Mouse (Mus musculus): ENCODE results near the gene Vhl. TPM values are rescaled to one million over a fixed set of nuclear protein-coding genes. Genes with fewer than 3 reads are reported as not detected.

Gene Vhl
- 10 to 100 TPM; 10.4 to 17.3 TPM for polyA plus RNA-seq (2017; shearing (Covaris generic))

GRCm38 (mm10) chr6:113623941-113624751, at the start of gene Vhl:
Gene Vhl, plus strand, starts transcription at chr6:113623959.
- ATAC-seq: peak; percentile 84

GRCm38 (mm10) chr6:113576044-113576443, 47.7 kb upstream of the Vhl start:
- ATAC-seq: no peak

DNA sequence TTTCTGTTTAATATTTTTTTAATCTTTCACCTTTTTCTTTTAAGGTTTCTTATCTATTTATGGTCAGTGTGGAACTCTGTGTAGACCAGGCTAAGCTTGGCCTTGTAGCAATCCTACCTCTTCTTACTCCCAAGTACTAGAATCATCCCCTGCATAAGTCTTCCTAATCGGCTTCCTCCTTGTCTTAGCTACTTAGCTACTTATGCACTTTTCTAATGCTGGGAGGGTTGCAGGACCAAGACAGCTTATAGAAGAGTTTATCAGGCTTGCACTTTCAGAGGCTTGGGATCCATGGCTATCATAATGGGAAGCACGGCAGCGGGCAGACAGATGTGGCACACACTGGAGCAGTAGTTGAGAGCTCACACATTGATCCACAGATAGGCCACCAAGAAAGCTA, 44.5 kb upstream of the Vhl start:
- no peak for ATAC-seq

GRCm38 (mm10) chr6:113583023-113583422, 40.7 kb upstream of the Vhl start:
- ATAC-seq: no peak

DNA sequence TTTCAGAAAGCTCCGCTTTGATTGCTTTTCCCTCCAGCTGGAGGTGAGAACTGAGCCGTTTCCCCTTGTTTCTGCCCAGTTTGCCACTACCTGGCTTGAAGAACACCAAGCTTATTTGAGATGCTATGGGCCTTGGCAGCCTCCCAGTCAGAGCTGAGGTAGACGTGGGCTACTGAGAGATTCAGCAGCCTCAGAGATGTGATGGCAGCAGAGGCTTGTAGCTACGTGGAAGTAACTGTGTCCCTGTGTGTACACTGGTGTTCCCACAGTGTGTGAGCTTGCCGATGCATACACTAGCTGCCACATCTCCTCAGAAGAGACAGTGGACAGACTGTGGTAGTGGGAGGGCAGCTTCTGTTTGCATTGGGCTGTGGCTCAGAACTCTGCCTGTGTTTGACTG, 38.7 kb upstream of the Vhl start:
- no peak for ATAC-seq

DNA sequence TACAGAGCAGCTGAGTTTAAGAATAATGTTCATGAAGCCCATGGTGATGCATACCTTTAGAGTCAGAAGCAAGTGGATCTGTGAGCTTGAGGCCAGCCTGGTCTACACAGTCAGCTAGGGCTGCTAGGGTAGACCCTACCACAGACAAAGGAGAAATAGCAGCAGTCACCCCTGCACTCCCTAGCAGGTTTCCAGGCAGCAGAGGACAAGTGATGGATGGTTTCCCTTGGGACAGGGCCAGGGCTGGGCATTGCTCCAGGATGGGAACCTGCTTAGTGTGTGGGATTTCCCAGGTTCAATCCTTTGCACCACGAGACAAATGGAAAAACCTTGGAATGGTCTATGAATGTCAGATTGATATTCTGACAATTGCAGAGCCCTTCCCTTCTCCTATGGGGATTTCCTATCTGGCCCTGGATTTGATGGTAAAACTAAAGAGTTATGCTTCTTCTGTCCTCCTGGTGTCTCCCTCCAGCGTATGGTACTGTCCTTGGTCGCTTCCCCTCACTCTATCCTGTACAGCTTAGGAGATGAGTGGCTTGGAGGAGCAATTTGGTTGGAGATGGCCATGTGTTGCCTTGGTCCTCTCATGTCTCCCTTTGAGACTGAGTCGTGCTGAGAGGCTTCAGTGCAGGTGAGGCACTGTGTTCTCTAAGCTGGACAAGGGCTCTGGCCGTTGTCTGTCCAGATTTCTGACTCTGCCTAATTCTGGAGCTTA, 37.1 kb upstream of the Vhl start:
- no peak for ATAC-seq

DNA sequence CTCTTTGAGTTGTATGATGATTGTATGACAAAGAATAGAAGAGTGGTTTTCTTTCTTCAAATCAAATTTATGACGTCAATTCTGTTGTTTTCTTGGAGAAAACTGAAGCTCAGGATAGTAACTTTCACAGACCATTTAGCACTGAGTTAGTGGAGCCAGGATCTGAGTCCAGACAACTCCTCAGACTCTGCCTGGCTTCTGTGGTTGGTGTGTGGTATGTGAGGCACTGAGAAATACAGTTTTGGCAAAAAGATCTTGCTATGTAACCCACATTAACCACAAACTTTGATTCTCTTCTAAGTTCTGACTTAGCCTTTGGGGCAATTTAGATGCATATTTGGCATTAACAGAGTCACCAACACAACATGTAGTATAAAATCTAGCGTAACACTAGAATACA, 31.1 kb upstream of the Vhl start:
- no peak for ATAC-seq

DNA sequence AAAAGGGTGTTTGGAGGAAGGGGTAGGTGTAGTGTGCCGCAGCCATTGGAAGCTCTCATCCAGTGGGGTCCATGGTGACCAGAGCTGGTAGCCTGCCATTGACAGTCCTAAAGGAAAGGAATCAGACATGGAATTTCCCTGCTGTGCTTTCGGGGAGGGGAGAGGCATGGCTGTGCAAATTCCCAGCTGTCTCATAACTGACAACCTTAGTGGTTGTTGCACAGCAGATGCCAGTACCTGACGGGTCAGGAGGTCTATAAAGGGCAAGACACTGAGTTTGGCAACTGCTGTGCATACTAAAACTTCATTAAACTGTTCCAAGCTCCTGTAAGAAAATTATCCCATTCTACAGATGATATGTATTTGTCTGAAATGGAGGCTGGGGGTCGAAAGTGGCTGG, 25.8 kb upstream of the Vhl start:
- no peak for ATAC-seq

DNA sequence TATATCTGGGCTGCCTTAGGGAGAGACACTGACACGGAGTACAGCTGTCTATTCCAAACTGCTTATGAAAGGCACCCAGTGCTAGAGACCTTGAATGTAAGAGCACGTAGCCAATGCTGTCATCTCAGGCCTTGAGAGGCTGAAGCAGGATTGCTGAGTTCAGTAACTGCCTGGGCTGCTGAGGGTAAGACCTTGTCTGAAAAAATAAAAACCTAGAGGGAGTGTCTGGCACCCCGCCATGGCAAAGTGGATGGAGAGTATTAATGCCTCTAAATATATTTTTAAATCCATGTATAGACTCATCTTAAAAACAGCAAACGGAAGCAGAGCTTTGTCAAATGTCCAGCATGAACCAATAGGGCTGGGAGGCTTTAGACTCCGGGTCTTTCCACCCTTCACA, 23.9 kb upstream of the Vhl start:
- ATAC-seq: no peak

DNA sequence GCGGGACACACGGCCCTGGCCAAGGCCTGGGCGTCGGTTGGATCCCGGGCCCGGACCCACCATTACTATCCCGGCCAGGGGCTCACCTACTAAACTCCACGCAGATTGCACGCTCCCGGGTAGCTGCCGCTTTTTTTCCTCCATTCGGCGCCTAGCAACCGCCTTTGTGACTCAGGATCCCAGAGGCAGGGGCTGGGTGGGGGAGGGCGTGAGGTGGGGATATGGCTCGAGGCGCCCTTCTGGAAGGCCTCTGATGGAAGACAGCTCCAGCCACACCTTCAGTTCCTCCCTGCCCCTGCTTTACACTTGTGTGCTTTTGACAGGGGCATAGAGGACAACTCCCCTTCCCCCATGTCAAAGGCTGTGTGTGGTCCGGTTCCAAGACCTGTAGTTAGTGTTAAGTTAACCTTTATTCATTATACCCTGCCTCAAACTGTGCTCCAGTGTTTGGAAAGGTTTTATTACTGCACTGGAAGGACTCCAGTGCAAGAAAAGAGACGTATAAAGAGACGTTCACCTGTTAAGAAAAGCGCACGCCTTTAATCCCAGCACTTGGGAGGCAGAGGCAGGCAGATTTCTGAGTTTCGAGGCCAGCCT, 23.1 kb upstream of the Vhl start, which contains the start of gene Fancd2os:
Gene Fancd2os, minus strand, starts transcription at position 173 of the 597 bp plus-strand sequence.
- ATAC-seq: no peak

- no peak for ATAC-seq
Observed at GRCm38 (mm10) chr6:113602821-113603220, 20.9 kb upstream of the Vhl start.

- no peak for ATAC-seq
Observed at GRCm38 (mm10) chr6:113603993-113604392, 19.8 kb upstream of the Vhl start.

DNA sequence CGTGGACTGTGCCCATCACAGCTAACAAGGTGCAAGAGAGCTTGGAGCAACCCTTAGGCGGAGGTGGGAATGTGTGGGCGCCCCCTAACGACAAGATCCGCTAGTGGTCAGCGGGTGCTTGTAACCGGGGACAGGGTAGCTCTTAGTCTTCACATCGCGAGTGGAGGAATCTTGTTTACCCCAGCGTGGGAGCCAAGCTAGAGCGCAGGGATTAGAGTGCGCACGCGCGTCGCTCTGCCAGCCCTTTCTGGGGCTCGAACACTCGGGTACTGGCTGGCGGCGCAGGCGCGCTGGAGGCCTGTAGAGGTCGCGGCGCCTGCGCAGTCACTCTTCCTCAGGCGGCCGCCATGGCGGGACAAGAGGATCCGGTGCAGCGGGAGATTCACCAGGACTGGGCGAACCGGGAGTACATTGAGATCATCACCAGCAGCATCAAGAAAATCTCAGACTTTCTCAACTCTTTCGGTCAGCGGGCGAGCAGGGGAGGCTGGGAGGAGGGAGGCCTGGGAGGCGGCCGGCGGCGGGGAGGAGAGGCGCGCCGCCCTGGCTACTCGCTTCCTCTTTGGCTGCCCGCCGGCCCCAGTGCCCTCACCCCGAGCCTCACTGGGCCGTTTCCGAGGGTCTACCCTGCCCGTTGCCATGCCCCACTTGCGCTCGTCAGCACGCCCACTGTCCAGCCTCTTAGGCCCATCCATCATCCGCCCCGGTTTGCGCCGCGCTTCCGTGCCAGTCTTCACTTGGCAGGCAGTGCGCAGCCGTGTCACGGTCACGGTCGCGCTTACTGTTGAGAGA, 19.1 kb upstream of the Vhl start, which contains the start of gene Brk1:
Gene Brk1, plus strand, starts transcription at position 341 of the 792 bp plus-strand sequence.
- peak; percentile 85 for ATAC-seq

- peak; percentile 16 for ATAC-seq
Observed at GRCm38 (mm10) chr6:113605224-113605545, 18.6 kb upstream of the Vhl start.

- ATAC-seq: no peak
Observed at GRCm38 (mm10) chr6:113608871-113609270, 14.9 kb upstream of the Vhl start.

- no peak for ATAC-seq
Observed at GRCm38 (mm10) chr6:113609293-113609692, 14.5 kb upstream of the Vhl start.

GRCm38 (mm10) chr6:113612258-113612969, 11.3 kb upstream of the Vhl start:
- peak; percentile 49 for ATAC-seq

- ATAC-seq: no peak
Observed at GRCm38 (mm10) chr6:113614152-113614551, 9.6 kb upstream of the Vhl start.

DNA sequence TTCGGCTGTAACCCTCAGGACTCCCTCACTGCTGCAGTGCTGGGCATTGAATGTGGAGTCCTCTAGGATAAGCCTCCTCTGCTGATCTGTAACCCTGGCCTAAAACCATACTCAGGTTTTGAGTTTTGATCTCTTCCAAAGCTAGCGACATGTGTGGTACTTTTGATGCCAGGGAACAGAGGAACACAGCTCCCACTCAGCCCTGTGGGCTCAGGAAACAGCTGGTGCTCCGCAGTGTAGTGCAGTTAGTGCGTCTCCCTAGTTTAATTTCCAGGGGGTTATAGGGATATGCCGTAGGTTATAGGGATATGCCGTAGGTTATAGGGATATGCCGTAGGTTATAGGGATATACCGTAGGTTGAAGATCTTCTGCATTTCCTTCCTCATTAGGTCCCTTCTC, 8.8 kb upstream of the Vhl start:
- no peak for ATAC-seq

- ATAC-seq: no peak
Observed at GRCm38 (mm10) chr6:113615489-113615888, 8.3 kb upstream of the Vhl start.

DNA sequence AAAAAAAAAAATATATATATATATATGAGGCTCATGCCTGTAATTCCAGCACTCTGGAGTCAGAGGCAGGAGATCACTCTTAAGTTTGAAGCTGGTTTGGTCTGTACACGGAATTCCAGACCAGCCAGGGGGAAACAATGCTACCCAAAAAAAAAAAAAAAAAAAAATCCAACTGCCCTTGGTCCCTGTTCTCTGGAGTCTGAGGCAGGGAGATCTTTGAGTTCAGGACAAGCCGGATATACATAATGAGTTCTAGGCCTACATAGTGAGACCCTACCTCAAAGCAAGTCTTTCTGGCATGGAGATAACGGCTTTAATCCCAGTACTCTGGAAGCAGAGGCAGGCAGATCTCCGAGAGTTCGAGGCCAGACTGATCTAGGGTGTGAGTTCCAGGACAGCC, 373 bp upstream of the Vhl start:
- ATAC-seq: peak; percentile 13

Measured in CD4-positive, CD25-positive, alpha-beta regulatory T cell, adult 4 months (primary cell).